Mouse (Mus musculus) embryonic fibroblast, embryonic 13.5 days (primary cell): ENCODE results near the gene Ubqln1. TPM values are rescaled to one million over a fixed set of nuclear protein-coding genes. Genes with fewer than 3 reads are reported as not detected.
A peak's percentile ranks its signal among the peaks of the same experiment; 100 is the strongest.

Experiments used
- H3K27ac ChIP-seq: 2 replicates; pipeline ENCODE4 v1.5.1; 2012; ENCODE audit warnings: low read length, control low read depth, inconsistent platforms; ENCODE audit not compliant: insufficient read depth
- H3K4me1 ChIP-seq: 2 replicates; pipeline ENCODE4 v1.6.1; 2011; ENCODE audit warnings: low read length; ENCODE audit not compliant: control insufficient read depth, insufficient read depth
- H3K4me3 ChIP-seq: 2 replicates; pipeline ENCODE4 v1.5.1; 2011; ENCODE audit warnings: mild to moderate bottlenecking, control low read depth, low read length; ENCODE audit not compliant: insufficient read depth
- CTCF ChIP-seq: IDR thresholded peaks from 2 replicates; pipeline ENCODE4 v1.5.1; 2011; ENCODE audit warnings: mild to moderate bottlenecking, control low read depth, low read length, moderate library complexity, borderline replicate concordance; ENCODE audit not compliant: insufficient read depth
- POLR2A ChIP-seq: IDR thresholded peaks from 2 replicates; pipeline ENCODE4 v1.6.1; 2011; ENCODE audit warnings: low read depth, mild to moderate bottlenecking, control low read depth, low read length, moderate library complexity
- polyA plus RNA-seq: library from polyadenylated mRNA; stranded (reverse); fragments of >200 nt; gene quantifications from 2 replicates; pipeline ENCODE4 v1.2.4, GENCODE M21; 2011; ENCODE audit warnings: low read depth; ENCODE audit not compliant: missing spikeins, insufficient read length

The Ubqln1 gene
- polyA plus RNA-seq, 1 experiment: 103 TPM

DNA sequence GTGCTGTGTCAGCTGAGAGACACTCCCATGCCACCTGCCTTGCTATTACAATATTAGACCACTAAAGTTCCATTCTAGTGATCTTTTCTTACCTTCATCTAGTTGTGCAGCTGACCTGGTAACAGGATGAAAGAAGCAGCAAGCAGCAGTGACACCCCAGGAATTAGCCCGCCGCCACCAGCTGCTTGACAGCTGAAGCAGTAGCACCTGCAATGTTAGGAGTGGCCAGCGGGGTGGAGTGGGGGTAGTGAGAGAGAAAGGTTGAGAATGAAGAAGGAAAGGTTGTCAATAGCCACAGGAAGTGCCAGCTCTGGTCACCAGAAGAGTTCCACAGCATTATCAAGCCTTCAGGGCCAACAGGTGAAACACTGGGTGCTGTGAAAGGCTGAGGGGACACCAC is 83.8 kb downstream of the Ubqln1 start:
- Histone ChIP-seq H3K27ac (no peak overlapping the region), H3K4me3 (no peak overlapping the region), H3K4me1 (peaks cover 5% of the 10 kb centered on the region; the same call in 1 of the 2 replicates)
- TF ChIP-seq CTCF (no peak), POLR2A (no peak)

DNA sequence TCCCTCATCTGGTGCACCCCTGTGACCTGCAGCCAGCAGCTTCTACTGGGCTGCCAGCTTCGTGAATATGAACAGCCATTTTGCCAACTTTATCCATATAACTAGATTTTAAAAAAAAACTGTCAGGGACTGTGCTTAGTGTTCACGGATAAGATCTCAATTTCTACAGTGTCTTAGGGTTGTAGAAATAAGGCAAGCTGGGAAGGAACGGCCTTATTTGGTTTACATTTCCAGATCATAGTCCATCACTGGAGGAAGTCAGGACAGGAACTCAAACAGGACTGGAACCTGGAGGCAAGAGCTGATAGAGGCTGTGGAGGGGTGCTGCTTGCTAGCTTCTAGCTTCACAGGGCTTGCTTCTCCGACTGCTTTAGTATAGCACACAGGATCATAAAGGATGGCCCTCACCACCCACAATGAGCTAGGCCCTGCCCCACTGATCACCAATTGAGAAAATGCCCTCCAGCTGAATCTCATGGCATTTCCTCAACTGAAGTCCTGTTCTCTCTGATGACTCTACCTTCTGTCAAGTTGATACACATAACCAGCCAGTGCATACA is 85.7 kb downstream of the Ubqln1 start:
- Histone ChIP-seq H3K4me3 (peak overlapping the region; percentile 47), H3K4me1 (peaks cover 10% of the 10 kb centered on the region), H3K27ac (peak overlapping the region; percentile 90)
- TF ChIP-seq POLR2A (peak; percentile 39), CTCF (no peak)

DNA sequence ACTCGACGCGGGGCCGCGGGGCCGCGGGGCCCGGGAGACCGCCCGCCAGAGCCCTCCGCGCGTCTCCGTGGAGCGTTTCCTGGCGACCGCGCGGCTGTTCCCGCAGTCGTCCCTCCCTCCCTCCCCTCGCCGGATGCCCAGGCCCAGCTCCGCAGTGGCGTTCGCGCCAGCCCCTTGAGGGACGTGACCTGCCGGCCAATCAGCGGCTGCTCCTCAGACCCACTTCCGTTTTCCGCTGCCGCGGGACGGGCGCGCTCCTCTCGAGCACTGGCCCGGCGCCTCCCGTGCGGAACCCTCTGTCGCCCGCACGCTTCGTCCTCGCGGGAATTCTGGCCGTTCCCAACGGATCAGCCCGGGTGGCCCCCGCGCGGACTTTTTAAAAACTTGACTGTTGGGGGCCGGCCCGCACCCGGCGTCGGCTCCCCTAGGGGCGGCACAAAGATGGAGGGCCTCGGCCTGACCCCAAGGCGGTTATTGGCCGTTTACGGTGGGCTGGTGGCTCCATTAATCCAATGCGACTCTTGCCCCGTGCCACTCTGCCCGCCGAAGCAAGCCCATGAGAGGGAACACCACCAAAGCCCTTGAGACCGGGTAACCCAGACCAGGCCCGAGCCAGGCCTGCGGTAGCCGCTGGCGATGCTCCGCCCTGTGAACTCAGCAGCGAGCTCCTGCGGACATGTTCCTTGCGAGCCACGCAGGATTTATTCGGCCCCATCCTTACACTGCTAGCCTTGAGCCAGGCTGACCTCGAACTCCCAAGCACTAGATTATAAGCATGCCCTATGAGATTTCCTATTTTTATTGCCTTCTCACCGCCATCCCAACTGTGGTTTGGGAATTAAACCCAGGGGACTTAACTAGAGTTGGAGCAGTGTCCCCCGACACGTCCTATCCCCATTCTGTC is 86.4 kb downstream of the Ubqln1 start:
- Histone ChIP-seq H3K4me1 (peaks cover 10% of the 10 kb centered on the region), H3K27ac (peak overlapping the region; percentile 96), H3K4me3 (peak overlapping the region; percentile 47)
- peak; percentile 68; the same call in 1 of the 2 replicates for TF ChIP-seq POLR2A
- no peak for TF ChIP-seq CTCF

GRCm38 (mm10) chr13:58128396-58128767 is 87.1 kb downstream of the Ubqln1 start, which contains the start of gene Hnrnpa0:
Gene Hnrnpa0, minus strand, starts transcription at chr13:58128556.
- H3K4me1 ChIP-seq: peaks cover 10% of the 10 kb centered on the region
- H3K4me3 ChIP-seq: peak within 1 kb of the TSS; percentile 58
- peak within 1 kb of the TSS; percentile 96 for H3K27ac ChIP-seq
- TF ChIP-seq CTCF: no peak
- peak; percentile 74 for TF ChIP-seq POLR2A

GRCm38 (mm10) chr13:58127766-58128361 is 87.6 kb downstream of the Ubqln1 start:
- peak overlapping the region; percentile 86 for H3K27ac ChIP-seq
- peak overlapping the region; percentile 58 for H3K4me3 ChIP-seq
- peaks cover 10% of the 10 kb centered on the region for H3K4me1 ChIP-seq
- TF ChIP-seq POLR2A (no peak; the same call in 1 of the 2 replicates), CTCF (no peak)

DNA sequence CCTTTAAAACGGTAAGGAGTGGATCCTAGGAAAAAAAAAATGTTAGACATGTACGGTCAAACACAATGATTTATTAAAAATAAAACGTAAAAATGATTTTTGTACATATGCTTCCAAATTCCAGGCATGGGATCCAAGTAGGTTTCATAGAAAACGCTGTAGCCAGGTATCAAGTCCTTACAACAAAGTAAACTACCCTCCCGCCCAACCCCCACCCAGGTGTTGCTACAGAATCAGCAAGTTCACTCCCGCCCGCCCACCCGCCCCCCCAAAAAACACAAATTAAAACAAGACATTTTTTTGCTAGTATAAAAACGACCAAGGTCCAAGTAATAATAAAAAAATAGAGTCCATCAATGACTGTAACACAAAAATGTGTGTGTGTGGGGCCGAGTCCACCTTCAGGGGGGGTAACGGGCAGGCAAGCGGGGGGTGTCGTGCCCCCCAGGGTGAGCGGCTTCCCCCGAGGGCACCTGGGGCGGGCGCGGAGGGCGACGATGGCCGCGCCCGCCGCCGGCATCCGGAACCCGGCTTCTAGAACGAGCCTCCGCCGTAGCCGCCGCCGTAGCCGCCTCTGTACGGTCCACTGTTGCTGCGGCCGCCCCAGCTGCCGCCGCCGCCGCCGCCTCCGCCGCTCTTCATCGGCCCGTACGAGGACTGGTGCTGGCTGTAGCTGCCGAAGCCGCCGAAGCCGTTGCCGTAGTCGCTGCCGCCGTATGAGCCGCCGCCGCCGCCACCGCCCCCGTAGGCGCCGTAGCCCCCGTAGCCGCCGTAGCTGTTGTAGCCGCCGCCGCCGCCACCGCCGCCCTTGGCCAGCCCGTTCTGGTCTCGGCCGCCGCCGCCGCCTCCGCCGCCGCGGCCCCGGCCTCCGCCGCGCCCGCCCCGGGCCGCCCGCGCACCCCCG is 88.3 kb downstream of the Ubqln1 start:
- peak overlapping the region; percentile 58 for H3K4me3 ChIP-seq
- peak overlapping the region; percentile 86; the same call in 1 of the 2 replicates for H3K27ac ChIP-seq
- TF ChIP-seq POLR2A: no peak
- TF ChIP-seq CTCF: no peak
- H3K4me1 ChIP-seq: peaks cover 10% of the 10 kb centered on the region

Other genes starting within 250 kb of the Ubqln1 start
- 0.43 and 0.53 TPM in 2 replicates for gene Klhl3, start 102.1 kb downstream of the Ubqln1 start, polyA plus RNA-seq
- 188 and 202 TPM in 2 replicates for gene Hnrnpa0, start 87.1 kb downstream of the Ubqln1 start, polyA plus RNA-seq
- 20.0 and 27.7 TPM in 2 replicates for gene Idnk, start 58.0 kb downstream of the Ubqln1 start, polyA plus RNA-seq
- gene Gkap1, start 60.0 kb upstream of the Ubqln1 start, polyA plus RNA-seq: 23.8 and 33.9 TPM in 2 replicates
- 0.15 and 0.44 TPM in 2 replicates for gene Kif27, start 143.5 kb upstream of the Ubqln1 start, polyA plus RNA-seq
- gene 2210016F16Rik, start 169.6 kb upstream of the Ubqln1 start, polyA plus RNA-seq: 17.3 and 19.6 TPM in 2 replicates
- gene Rmi1, start 186.6 kb upstream of the Ubqln1 start, polyA plus RNA-seq: 21.2 and 24.5 TPM in 2 replicates
- 1,418 and 1,755 TPM in 2 replicates for gene Hnrnpk, start 187.7 kb upstream of the Ubqln1 start, polyA plus RNA-seq